7 mouse cellular contexts compared by ENCODE assay signal in genomic region chr16:31663379-31664286, GRCm38 (mm10). TPM values are rescaled to one million over a fixed set of nuclear protein-coding genes. Genes with fewer than 3 reads are reported as not detected.
DNase-seq lines count a peak whose midpoint lies in the region; ATAC-seq lines count a peak whose summit lies in the region.

TSS of gene Dlg1 (plus strand) at chr16:31663443.

- intact Hi-C loops in left cerebral cortex, postnatal 36 days (cut with DNase I): no loop called here

- peak within 1 kb of the TSS; percentile 72 for H3K4me2 ChIP-seq in intestine, embryonic 16.5 days (ENCODE audit: low read depth, low read length)
- H3K4me2 ChIP-seq in midbrain, embryonic 11.5 days: peak within 1 kb of the TSS; percentile 79

- H3K27ac ChIP-seq in intestine, embryonic 16.5 days (ENCODE audit: low read length): peak within 1 kb of the TSS; percentile 97
- peak within 1 kb of the TSS; percentile 87 for H3K27ac ChIP-seq in midbrain, embryonic 11.5 days (ENCODE audit: low read depth, low read length)

- H3K9ac ChIP-seq in intestine, embryonic 16.5 days (ENCODE audit: low read depth, low read length): peak within 1 kb of the TSS; percentile 95
- H3K9ac ChIP-seq in midbrain, embryonic 11.5 days (ENCODE audit: low read length): peak within 1 kb of the TSS; percentile 91

- DNase-seq in adrenal gland, adult 2 months: peak; percentile 94
- DNase-seq in embryo, embryonic 11.5 days (ENCODE audit: low read depth, low spot score): peak; percentile 90
- peak; percentile 74 to 87 for DNase-seq in gastrocnemius, postnatal 4 days (ENCODE audit: low spot score in 2 of 2)
- peak; percentile 77 to 85 for DNase-seq in left cerebral cortex, postnatal 36 days (ENCODE audit: low spot score in 2 of 2)
- peak; percentile 98 for DNase-seq in midbrain, embryonic 11.5 days (ENCODE audit: low spot score, missing footprints)
- DNase-seq in skeletal muscle tissue, adult 2 months (ENCODE audit: low read depth, low spot score): peak; percentile 87

- WGBS in intestine, embryonic 16.5 days: 0% methylated on average over 60 of the region's 95 CpGs
- under 1% methylated on average over 68 of the region's 95 CpGs for WGBS in midbrain, embryonic 11.5 days

- no peaks in the 10 kb centered on the region for H3K27me3 ChIP-seq in intestine, embryonic 16.5 days (replicated peaks; ENCODE audit: control insufficient read depth, insufficient read depth, low read length)
- H3K27me3 ChIP-seq in midbrain, embryonic 11.5 days (ENCODE audit: control insufficient read depth, insufficient read depth, low read length): no peaks in the 10 kb centered on the region; the same call in 1 of the 2 replicates

- no peaks in the 10 kb centered on the region for H3K9me3 ChIP-seq in intestine, embryonic 16.5 days (ENCODE audit: control insufficient read depth, low read length)
- H3K9me3 ChIP-seq in midbrain, embryonic 11.5 days (ENCODE audit: control insufficient read depth, low read length): no peaks in the 10 kb centered on the region

- peak; percentile 97 for ATAC-seq in intestine, embryonic 16.5 days
- peak; percentile 98 for ATAC-seq in midbrain, embryonic 11.5 days (ENCODE audit: low FRiP score)

- H3K4me3 ChIP-seq in intestine, embryonic 16.5 days (ENCODE audit: low read length): peak within 1 kb of the TSS; percentile 99
- peak within 1 kb of the TSS; percentile 94 for H3K4me3 ChIP-seq in midbrain, embryonic 11.5 days (ENCODE audit: low read depth, low read length)

- H3K36me3 ChIP-seq in intestine, embryonic 16.5 days (ENCODE audit: control insufficient read depth, insufficient read depth, low read length): no peaks in the 10 kb centered on the region
- no peaks in the 10 kb centered on the region for H3K36me3 ChIP-seq in midbrain, embryonic 11.5 days (ENCODE audit: control insufficient read depth, insufficient read depth, low read length)

- H3K4me1 ChIP-seq in intestine, embryonic 16.5 days (ENCODE audit: control insufficient read depth, insufficient read depth, low read length): peaks cover 9% of the 10 kb centered on the region
- H3K4me1 ChIP-seq in midbrain, embryonic 11.5 days (ENCODE audit: control insufficient read depth, insufficient read depth, low read length): peaks cover 7% of the 10 kb centered on the region

RNA-seq across cellular contexts. Expression of gene Dlg1, which starts in this region (rescaled TPM):
- 100 to 1,000 TPM in 1 of 2 experiments, 10 to 100 TPM in 1; 68.4 to 102 TPM for total RNA-seq in adrenal gland, adult 2 months (2021)
- 7.9 and 12.0 TPM in 2 replicates for polyA plus RNA-seq in adrenal gland, adult 2 months (2012; rRNA removed)
- 10 to 100 TPM; 44.2 to 48.5 TPM for total RNA-seq in gastrocnemius, postnatal 4 days (2021)
- polyA plus RNA-seq in intestine, embryonic 16.5 days (2015; fragmentation: Nextera tagmentation; extraction: Ambion mirVana): 14.1 and 17.1 TPM in 2 replicates
- total RNA-seq in left cerebral cortex, postnatal 36 days (2021): 100 to 1,000 TPM; 178 to 190 TPM
- polyA plus RNA-seq in midbrain, embryonic 11.5 days (2014; fragmentation: Nextera tagmentation; extraction: Ambion mirVana): 19.3 and 21.0 TPM in 2 replicates

Comparison
In these comparisons a context has a peak if more than half of its experiments do, and no peak if none do; other contexts are left out.
1. Peak in every context shown above with its lines: DNase-seq, ATAC-seq, H3K4me3 ChIP-seq and H3K27ac ChIP-seq.